Mouse (Mus musculus) cerebellum, postnatal 4 days (tissue): ENCODE measurements around the gene Trappc11.

Experiments
- DNase-seq, 2 experiments: peaks; one replicate each; pipeline ENCODE4 v3.0.0; 2022; ENCODE audit warnings: low spot score in 2 of 2, mixed read lengths in 1 of 2

Trappc11 gene

DNA sequence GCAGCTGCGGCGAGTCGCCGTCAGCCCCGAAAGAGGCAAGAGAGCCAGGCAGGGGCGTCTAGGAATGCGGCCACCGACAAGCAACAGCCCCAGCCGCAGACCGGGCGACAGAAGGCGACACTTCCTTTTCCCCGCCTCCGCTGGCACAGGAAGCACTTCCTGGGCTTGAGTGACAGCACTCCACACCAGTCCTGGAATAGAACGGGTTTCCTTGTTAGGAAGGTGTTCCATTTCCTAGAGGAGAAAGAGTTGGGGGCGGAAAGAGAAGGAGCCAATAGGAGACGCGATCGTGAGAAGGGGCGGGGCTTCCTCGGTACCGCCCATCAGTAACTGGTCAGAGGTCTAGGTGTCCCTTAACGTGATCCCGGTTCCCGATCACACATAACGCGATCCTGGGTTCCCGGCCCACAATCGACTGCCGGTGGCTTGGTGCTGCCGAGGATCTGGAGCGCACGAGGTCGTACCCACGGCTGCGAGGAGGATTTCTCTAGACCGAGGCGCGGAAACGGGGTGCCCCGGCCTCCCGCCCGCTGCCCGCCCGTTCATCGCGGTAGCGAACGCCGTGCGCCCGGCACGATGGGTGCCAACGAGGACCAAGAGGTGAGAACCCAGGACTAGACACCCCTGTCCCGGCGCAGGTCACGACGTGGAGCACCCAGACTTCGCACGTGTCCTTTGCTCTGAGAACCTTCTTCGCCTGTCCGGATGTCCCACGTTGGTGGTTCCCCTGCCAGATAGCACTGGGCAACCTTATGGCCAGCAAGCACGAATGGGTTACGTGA is at the start of gene Trappc11, which contains the start of gene Rwdd4a:
Gene Trappc11 (minus strand): TSS at position 127 of the 782 bp plus-strand sequence.
Gene Rwdd4a (plus strand): TSS at position 321 of the 782 bp plus-strand sequence.
- DNase-seq, result peak; percentile 83 to 94

DNA sequence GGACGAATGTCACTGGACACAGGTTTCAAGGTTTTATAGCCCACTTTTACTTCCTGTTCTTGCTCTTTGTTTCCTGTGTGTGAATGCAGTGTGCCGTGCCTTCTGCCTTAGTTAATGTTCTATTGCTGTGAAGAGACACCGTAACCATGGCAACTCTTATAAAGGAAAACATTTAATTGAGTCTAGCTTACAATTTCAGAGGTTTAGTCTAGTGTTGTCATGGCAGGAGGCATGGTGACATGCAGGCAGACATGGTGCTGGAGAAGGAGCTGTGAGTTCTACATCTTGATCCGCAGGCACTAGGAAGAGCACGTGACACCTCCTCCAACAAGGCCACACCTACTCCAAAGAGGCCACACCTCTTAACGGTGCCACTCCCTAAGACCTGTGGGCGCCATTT is 48.2 kb upstream of the Trappc11 start:
- no peak for DNase-seq

DNA sequence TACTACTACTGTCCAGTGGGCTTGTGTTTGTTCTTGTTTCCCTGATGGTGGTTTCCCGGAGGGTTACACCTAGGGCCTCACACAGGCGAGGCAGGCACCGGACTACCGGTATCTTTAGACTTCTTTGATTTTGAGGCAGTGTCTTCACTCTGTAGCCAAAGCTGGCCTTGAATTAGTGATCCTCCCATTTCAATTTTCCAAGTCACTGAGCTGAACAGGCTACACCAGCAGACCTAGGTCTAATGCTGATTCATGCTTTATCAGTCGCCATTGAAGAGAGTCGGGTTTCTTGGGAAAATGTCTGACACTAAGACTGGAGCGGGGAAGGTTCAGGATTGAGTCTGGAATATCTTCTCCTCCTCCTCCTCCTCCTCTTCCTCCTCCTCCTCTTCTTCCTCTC is 40.2 kb upstream of the Trappc11 start:
- DNase-seq, result no peak

DNA sequence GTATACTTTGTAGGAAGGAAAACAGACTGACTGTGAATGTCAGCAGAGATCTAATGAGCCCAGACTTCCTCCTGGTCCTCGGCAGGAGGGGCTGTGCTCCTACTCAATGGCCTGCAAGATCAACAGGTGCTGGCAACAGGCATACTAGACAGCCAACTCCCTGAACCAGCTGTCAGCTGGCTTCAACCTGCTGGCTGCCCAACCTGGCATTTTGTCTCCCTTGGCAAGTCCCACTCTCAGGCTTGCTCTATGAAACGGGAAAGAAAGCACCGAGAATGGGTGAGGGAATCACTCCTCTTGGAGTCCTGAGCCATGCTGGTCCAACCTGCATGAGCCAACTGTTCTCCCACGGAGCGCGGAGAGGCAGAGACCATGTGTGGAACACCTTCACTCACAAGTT is 36.9 kb upstream of the Trappc11 start:
- peak in 1 of 2 experiments; percentile 8 for DNase-seq

DNA sequence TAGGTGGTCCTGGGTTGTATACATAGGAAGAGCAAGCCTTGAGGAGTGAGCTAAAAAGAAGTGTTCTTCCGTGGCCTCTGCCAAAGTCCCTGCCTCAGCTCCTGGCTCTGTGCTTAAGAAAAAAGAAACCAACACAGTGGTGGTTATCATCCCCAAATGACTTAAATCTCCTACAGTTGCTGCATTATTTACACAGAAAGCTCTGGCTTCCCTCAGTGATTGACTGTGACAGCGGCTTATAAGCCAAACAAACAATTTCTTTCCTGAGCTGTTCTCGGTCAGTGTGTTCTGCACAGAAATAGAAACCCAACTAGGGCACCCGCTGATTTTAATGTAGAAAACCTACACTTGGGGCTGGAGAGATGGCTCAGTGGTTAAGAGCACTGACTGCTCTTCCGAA is 34.8 kb upstream of the Trappc11 start:
- no peak for DNase-seq

DNA sequence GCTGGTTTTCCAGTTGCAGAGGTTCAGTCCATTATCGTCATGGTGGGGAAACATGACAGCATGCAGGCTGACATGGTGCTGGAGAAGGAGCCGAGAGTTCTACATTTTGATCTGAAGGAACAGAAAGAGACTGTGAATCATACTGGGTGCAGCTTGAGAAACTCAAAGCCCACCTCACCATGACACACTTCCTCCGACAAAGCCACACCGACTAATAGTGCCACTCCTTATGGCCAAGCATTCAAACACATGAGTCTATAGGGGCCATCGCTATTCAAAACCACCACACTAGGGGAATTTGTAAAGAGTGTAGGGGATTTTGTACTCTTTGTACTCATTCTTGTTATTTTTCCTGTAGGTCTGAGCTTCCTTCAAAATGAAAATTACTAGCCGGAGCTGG is 33.3 kb upstream of the Trappc11 start:
- no peak for DNase-seq

DNA sequence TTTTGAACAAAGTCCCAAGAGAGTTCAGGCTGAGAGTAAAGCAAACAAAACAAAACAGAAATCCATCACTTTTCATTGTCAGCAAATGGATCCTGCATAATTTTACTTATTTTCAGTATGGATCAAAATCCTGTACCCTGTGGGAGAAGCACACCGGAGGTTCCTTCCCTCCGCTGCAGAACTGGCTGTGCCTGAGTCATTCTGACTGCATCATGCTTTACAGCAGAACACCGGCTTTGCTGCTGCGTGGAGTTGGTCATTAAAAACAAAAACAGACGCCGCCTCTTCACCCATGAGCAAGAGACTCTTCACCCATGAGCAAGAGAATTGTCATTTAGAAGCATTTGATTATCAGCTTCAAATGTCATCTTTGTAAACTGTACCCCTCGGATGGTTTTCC is 27.5 kb upstream of the Trappc11 start:
- no peak for DNase-seq

DNA sequence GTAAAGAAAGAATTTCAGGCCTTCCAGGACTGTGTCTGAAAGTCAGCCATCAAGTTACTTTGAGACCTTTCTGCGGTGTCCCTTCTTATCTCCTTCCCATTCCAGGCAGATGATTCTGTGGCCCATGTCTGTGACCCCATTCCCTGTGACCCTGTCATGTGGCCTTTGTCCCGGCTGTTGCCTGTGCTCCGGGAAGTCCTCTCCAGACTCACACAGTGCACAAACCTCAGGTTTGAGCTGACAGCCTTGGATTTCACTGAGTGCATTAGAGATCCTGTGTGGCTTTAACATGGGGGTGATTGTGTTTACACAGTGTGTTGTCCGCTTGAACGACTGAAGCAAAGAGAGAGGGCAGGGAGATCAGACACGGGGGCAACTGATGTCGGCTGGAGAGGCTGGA is 25.0 kb upstream of the Trappc11 start:
- DNase-seq, result no peak

DNA sequence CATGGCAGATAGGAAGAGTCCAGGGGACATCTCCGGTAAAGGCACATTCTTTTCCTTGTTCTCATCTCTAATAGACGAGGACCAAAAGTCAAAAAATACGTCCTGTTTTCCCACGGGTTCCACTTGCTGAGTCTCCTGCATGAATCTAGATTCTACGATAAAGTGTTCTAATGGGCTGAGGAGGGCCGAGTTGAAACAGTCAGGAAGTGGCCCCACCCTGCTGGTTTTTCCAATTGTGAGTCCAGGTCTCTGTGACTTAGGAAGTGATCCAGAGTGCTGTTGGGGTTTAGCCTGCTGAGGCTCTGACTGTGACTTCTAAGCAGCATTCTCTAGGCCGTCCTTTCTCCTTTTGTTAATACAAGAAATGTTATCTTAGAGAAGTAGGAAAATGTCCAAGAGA is 23.2 kb upstream of the Trappc11 start:
- no peak for DNase-seq

DNA sequence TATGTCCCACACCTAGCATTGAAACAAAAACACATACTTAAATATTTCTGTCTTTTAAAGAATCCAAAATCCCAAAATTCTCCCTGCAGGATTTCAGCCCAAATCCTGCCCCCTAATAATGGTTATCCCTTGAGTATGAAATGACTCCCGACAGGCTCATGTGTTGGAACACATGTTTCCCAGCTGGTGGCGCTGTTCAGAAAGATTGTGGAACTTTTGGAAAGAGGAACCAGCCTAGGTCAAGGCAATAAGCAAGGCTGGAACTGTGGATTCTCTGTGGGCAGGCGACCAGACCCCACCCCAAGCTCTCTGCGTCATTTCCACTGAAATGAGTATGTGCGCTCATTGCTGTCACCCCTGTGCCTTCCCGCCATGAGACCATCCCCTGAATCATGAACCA is 20.3 kb upstream of the Trappc11 start:
- no peak for DNase-seq

DNA sequence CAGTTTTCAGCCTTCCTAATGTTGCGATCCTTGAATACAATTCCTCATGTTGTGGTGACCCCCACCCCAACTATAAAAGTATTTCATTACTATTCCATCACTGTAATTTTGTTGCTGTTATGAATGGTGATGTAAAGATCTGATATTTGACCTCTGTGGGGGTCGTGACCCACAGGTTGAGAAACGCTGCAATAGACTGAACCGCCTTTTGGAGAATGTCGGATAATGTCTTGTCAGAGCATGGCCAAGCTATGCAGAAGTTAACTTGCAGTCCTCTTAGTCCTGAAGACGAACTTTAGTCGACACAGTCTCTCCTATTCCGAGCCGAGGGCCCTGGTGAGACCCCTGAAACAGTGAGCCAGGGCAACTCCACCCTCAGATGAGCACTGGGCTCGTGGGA is 13.8 kb upstream of the Trappc11 start:
- no peak for DNase-seq

DNA sequence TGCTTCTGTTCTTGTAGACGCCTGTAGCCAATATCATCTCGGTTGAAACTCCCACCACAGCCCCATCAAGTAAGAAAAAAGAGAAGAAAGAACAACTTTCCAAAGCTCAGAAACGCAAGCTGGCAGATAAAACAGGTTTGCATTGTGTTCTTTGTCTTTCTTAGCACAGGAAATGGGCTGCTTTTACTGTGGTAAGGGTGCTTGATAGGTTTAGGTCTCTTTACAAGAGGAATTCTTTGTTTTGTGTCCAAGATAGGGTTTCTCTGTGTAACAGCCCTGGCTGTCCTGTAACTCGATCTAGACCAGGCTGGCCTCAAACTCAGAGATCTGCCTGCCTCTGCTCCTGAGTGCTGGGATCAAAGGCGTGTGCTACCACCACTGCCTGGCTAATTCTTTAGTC is 10.8 kb upstream of the Trappc11 start:
- DNase-seq, result no peak

DNA sequence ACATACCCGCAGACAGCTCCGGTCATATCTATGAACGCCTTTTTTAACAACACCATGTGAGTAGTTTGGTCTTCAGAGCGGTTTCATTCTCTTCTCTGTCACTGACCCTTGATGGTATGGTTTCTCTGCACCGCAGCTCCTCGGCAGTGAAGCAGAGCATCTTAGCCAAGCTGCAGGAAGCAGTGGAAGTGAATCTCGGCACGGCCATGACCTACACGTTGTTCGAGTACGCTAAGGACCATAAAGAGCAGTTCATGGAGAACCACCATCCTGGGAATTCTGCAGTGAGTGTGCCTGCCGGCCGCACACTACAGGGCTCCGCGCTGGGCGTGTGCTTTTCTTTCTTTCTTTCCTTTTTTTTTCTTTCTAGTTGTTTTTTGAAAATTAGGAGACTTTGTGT is 9.5 kb upstream of the Trappc11 start:
- no peak for DNase-seq

DNA sequence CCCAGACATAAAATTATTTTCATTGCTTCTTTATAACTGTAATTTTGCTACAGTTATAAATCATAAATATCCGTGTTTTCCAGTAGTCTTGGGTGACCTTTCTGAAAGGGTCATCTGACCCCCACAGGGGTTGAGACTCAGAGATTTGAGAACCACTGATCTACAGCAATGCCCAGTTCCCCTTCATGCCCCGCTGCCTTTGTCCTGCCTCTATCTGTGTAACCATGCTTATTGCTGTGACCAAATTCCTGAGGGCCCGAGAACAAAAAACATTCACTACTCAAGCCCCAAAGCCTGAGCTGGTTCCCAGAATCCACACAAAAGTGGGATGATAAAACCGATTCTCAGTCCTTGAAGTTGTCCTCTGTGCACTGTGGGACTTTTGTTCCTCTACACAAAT is 5.1 kb upstream of the Trappc11 start:
- no peak for DNase-seq

DNA sequence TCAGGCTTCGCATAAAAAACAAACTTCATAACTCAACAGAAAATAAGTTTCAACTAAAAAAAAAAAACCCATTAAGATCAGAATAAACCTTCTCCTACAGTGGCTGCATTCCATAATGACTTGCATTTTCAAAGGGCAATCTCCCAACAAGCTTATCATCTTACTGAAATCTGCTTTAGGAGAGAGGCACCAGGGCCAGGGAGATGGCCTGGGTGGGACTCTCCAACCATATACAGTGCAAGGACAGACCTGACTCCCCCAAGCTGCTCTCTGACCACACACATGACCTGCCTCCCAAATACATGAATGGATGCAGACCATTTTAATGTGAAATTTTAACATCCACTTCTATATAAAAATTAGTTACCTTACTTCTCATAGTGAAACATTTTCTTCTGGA is 5.2 kb downstream of the Trappc11 start:
- DNase-seq, result no peak

DNA sequence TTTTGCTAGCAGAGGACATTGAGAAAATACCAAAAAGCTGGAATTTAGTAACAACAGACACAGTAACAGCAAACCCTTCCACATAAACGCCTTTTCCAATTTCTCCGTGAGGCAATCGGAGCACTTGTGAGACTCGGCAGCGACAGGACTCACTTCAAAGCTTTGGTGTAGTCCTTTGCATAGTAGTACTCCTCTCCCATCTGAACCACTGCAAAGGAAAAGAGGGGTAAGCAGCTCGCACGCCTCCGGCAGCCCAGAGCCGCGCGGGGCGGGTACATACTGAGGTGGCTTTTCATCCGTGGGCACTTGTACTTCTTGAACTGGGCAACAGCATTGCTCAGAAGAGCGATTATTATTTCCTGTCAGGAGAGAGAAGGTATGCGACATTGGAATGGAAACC is 19.7 kb downstream of the Trappc11 start:
- DNase-seq, result no peak

DNA sequence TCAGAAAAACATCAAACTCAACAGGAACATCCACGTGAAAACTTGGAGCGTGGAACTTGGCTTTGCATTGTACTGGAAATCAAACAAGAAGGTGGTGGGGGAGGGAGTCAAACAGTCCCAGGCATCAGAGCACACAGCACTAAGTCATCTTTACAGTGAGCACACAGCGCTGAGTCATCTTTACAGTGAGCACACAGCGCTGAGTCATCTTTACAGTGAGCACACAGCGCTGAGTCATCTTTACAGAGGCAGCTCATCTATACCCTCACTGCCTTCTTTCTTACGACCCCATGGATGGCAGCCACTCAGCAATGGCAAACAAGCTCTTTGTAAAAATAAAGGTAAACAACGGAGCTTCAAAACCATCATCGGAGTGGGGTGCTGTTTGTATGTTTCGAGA is 22.3 kb downstream of the Trappc11 start:
- no peak for DNase-seq

DNA sequence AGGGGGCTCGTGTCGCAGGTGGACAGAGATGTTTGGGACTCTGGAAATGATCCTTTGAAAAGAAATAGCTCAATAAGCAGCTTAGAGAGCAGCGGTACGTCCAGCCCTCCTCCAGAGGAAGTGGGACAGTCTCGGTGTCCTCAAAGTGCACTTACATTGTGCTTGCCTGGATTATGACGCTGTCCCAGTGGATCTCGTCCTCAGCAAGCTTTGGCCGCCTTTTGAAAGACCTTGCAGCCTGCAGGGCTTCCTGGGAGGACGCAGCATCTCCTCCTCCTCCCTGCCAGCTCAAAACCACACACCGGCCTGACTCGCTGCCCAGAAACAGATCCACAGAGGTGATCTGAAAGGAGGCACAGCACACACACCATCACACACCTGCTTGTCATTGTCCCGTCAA is 27.8 kb downstream of the Trappc11 start:
- DNase-seq, result no peak

DNA sequence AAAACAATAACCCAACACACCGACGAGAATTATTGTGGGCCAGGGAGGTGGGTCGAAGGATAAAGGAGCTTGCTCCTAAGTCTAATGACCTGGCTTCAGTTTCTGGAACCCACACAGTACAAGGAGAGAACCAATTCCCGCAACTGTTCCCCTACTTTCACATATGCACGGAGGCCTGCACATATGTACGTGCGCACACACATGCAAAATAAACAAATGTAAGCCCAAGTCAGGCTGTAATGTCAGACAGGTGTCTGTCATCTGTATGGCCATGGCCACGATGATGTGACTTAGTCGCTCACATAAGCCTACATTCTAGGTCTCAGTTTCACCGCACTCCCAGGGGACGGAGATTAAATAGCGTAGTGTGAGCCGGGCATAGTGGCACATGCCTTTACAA is 30.7 kb downstream of the Trappc11 start:
- DNase-seq, result no peak

DNA sequence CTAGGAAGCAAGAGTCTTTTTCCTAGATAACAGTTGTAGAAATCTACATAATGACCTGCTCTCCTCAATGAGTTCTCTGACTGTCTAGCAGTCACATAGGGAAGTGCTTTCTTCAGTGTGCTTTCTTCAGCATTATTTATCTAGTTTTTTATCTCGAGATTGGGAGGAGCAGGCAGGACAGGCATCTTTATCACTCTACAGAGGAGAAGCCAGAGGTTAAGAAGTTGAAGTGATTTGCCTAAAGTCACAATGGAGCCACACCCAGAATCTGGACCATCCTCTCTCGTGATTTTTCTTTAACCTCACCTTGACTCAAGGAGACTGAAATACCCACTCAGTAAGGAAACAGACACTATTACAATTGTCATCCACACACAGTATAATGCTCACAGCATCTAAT is 31.3 kb downstream of the Trappc11 start:
- no peak for DNase-seq

DNA sequence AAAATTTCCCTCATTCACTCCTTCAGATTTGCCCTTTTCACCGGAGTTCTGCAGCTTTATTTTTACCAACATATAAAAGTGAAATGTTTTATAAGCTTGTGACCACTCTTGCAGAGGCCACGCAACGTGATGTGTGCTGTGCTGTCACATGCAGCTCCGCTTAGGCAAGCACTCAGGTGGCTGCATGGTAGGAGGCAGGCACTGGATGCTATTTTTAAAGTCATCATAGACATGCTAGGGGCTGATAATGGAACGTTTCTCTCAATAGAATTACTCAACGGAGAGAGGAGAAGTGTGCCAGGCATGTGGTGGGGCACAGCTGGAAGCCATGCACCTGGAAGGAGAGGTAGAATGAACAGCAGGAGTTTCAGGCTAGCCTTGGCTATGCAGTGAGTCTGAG is 37.8 kb downstream of the Trappc11 start:
- DNase-seq, result no peak

DNA sequence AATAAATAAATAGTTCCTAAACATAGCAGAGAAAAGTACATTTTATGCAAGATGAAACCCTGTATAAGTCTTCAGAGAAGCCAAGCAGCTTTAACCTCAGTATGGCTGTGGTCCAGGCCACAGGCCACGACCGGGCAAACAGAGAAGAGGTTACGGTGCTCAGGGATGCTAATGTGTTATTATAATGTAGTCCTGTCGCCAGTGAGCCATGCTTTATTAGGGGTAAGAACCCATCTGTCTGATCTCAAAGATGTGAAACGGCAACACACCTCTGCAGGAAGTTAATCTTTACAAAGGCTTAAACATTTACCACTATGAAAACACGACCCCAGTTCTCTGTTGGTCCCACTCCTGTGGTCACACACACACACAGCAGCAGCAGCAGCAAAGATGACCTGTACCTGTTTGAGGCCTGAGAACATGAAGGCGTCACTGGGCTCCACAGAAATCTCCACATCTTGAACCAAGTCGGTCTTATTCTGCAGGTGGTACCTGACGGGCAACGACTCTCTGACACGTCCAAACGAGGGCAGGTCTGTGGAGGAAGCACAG is 38.6 kb downstream of the Trappc11 start:
- no peak for DNase-seq

DNA sequence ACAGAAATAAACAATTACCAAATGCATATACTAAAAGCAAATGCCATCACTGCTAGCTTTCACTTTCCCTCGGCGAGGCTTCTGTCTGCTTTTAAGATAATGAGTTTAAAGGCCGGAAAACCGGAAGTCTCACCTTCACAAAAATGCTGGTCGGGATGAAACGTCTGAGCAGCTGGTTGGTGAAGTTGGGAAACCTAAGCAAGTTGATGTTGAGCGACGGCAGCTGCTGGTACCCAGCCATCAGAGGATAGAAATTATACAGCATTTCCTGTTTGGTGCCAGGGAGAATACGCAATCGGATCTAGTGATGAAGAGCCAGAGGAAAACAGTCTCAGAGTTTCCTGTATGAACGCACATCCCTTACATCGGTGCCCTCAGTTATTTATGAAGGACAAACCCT is 40.2 kb downstream of the Trappc11 start:
- no peak for DNase-seq

DNA sequence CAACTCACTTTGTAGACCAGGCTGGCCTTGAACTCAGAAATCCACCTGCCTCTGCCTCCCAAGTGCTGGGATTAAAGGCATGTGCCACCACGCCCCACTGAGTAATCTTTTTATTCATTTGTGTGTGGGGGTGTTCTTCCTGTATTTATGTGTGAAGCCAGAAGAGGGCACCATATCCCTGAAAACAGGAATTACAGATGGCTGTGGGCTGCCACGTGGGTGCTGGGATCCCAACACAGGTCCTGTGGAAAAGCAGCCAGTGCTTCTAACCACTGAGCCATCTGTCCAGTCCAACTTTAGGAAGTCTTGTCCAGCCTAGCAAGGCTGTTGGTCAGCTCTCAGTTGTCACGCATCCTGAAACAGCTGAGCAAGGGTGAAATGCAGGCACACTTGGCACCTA is 46.0 kb downstream of the Trappc11 start:
- DNase-seq, result no peak
